Mouse (Mus musculus) spleen, adult 2 months (tissue): ENCODE data around the gene Akt2.

Experiments used
- CTCF ChIP-seq: fragments of 200-500 bp; IDR thresholded peaks from 2 replicates; pipeline ENCODE4 v1.5.1; 2011; ENCODE audit warnings: mild to moderate bottlenecking, inconsistent platforms; ENCODE audit not compliant: insufficient read depth, insufficient read length, insufficient replicate concordance; ENCODE audit errors: extremely low read depth
- POLR2A ChIP-seq: fragments of 200-500 bp; IDR thresholded peaks from 2 replicates; pipeline ENCODE4 v1.6.1; 2011; ENCODE audit warnings: low read depth, low read length, inconsistent platforms

DNA sequence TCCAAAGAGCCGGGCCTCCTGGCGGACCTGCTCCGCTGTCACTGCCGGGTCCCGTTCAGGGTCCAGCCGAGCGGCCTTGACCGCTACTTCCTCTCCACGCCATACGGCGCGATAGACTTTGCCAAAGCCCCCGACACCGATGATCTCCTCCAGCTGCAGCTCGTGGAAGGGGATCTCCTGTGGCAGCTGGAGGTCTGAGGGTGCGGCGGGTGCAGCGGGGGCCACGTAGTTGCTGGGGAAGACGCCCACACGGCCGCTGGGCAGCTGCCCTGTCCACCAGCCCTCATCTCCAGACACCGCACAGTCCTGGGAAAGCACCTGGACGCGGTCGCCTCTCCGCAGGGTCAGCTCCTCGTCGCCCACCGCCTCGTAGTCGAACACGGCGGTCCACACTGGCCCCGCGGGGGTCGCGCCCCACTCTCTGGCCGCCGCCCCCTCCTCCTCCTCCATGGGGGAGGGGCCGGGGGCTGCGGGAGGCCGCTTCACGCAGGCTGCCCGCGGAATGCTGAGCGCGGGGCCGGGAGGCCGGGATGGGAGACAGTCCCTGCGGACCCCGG, 82.3 kb downstream of the Akt2 start:
- TF ChIP-seq POLR2A = no peak
- TF ChIP-seq CTCF = no peak
